Mouse (Mus musculus) liver, adult 10 weeks (tissue): ENCODE measurements around the gene Gm21679. TPM values are rescaled to one million over a fixed set of nuclear protein-coding genes. Genes with fewer than 3 reads are reported as not detected.

Experiments
- polyA plus RNA-seq: library from polyadenylated mRNA; stranded (reverse); fragments of 350-450 nt; fragmentation: Illumina TruSeq; extraction: RNeasy Lipid Tissue Mini Kit (QIAGEN cat#74804); gene quantifications from one replicate; pipeline ENCODE4 v1.2.3, GENCODE M21; 2014; ENCODE audit warnings: low read depth, low replicate concordance

The Gm21679 gene
- not detected for polyA plus RNA-seq

DNA sequence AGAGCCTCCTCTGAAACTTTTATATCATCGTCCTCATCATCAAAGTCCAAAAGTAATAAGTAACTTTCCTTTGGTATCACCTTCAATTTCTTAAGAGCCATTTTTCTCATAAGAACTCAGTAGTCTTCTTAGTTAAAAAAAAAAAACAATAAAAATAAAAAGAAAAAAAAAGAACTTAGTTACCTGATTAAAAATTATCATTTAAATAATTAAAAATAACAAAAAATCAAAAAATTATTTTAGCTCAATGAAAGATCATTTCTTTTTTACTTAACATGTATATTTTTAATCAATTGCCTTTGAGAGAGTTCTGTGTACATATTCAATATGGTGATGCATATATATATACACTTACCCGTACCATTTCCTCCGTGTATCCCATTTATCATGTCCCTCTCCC is at the start of gene Gm21679:
Gm21679 (minus strand) TSS at position 101 of the 400 bp plus-strand sequence.

